Mouse (Mus musculus) CD8-positive naive resting alpha-beta T cell, adult 2 months (primary cell): ENCODE data around the gene Fam227a.
A peak's percentile ranks its signal among the peaks of the same experiment; 100 is the strongest.

Source experiments
- DNase-seq, 2 experiments: peaks; one replicate each; pipeline ENCODE4 v3.0.0; 2022; ENCODE audit warnings: low read depth in 2 of 2, low spot score in 2 of 2

Gene Fam227a

GRCm38 (mm10) chr15:79617135-79617534 is 41.6 kb downstream of the Fam227a start:
- no peak for DNase-seq

- DNase-seq = no peak
Measured at GRCm38 (mm10) chr15:79616729-79617128, 42.0 kb downstream of the Fam227a start.

DNA sequence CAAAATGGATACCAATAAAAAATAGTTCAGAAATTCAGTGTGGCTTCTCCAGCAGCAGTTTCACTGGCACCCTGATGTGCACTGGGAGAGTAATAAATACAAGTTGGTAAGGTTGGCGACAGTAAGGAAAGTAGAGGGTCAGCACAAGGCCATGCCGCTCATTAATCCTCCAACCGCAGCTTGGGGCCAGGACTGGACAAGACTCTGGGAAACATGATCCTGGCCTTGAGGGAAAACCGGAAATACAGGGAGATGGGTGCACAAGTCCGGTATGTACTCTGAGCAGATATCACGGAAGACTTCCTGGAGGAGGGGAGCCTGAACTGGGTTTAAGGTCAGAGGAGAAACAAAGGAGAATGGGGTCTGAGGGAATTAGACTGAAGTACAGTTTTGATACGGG is 43.3 kb downstream of the Fam227a start:
- no peak for DNase-seq

DNA sequence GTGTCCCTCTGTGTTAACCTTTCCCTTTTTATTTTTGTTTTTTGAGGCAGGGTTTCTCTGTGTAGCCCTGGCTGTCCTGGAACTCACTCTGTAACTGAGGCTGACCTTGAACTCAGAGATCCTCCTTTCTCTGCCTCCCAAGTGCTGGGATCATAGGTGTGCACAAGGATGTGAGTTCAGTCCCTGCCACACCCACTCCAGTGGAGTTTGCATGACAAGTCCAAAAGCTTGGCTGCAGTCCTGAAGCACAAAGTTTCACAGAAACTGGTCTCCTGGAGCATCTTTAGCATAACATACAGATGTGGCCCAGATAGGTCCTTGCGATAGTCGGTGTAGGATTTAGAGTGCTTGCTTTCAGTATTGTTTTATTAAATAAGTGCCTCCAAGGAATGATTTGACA is 49.5 kb downstream of the Fam227a start:
- DNase-seq = no peak

DNA sequence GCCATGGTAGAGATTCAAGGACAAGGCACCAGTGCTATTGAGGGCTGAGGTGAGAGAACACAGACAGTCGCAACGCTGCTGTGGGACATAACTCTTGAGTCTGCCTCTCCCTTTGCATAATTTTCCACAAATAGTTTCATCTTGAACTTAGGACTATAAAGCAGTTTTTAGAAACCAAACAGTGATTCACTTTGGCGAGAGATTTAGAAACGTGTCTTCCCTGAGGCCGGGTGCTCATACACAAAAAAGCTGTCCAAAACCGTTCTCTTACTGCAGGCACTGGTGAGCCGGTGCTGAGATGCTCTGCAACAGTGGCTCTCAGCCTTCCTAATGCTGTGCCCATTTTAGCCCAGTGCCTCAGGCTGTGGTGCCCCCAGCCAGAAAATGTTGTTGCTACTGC is 50.5 kb downstream of the Fam227a start:
- no peak for DNase-seq

GRCm38 (mm10) chr15:79607757-79608156 is 51.0 kb downstream of the Fam227a start:
- DNase-seq = no peak

- no peak for DNase-seq
Measured at GRCm38 (mm10) chr15:79606161-79606560, 52.6 kb downstream of the Fam227a start.

DNA sequence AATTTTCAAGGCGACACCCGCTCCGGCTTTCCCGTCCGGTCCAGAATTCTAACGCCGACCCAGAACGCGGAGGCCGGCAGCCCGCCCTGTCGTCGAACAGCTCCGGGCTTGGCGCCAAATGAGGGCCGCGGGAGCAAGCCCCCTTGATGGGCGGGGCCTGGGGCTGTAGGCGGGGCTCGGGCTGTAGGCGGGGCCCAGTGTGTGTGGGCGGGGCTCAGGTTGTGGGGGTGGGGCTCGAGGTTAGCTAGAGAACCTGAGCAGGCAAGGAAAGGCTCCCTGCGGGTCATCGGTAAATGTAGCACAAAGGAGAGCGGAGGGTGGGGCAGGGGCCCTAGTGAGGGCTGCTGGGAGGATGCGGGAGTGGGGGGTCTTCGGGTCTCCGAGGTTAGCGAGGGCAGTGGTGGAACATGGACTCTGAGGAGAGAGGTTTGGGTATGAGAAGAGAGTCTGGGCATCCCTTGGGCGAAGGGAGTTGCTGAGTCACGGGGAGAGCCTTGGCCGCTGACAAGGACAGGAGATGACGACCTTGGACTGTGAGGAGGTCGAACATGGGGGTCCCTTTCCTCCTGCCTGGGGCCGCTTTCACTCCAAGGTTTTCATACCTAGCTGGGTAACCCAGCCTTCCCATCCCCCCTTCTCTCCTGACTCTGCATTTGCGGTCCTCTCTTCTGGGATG is 53.6 kb downstream of the Fam227a start, which contains the start of gene Dmc1:
Gene Dmc1, minus strand, starts transcription at position 120 of the 676 bp plus-strand sequence.
- peak; percentile 7 to 27 for DNase-seq

- DNase-seq = no peak
Measured at GRCm38 (mm10) chr15:79600176-79600575, 58.6 kb downstream of the Fam227a start.

GRCm38 (mm10) chr15:79598715-79599114 is 60.0 kb downstream of the Fam227a start:
- DNase-seq = no peak

GRCm38 (mm10) chr15:79581581-79581980 is 77.2 kb downstream of the Fam227a start:
- DNase-seq = no peak

DNA sequence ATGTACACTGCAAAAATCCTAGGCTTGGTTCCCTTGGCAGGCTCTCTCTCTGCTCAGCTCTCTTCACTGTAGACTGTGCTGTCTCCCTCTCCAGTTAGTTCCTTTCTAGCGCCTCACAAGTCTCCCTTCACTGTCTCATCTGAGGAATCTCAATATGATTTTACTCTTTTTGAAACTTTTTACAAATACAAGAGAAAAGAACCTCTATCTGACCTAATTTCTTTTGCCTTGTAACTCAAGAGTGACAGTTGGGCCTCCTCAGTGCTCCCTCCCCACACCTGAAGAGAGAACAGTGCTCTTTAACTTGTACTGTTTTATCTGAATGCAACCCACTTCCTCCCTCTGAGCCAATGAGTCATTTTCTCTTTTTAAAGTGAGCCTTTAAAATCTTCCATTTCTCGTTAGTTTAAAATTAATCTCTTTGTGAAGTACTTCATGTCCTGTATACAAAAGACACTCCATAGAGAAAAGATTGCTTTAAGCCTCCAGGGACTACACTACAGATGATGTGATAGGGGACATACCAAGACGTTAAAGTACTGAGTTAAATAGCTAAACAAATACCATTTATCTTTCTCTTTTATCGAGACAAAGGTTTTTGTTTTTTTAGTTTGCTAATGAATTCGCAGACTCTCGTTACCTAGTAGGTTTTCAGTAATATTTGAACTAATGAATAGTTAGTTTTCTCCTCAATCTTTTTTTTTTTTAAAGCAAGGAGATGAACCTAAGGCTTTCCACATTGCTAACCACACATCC is 80.9 kb downstream of the Fam227a start:
- peak in 1 of 2 experiments; percentile 2 for DNase-seq

- no peak for DNase-seq
Measured at GRCm38 (mm10) chr15:79576947-79577346, 81.8 kb downstream of the Fam227a start.

DNA sequence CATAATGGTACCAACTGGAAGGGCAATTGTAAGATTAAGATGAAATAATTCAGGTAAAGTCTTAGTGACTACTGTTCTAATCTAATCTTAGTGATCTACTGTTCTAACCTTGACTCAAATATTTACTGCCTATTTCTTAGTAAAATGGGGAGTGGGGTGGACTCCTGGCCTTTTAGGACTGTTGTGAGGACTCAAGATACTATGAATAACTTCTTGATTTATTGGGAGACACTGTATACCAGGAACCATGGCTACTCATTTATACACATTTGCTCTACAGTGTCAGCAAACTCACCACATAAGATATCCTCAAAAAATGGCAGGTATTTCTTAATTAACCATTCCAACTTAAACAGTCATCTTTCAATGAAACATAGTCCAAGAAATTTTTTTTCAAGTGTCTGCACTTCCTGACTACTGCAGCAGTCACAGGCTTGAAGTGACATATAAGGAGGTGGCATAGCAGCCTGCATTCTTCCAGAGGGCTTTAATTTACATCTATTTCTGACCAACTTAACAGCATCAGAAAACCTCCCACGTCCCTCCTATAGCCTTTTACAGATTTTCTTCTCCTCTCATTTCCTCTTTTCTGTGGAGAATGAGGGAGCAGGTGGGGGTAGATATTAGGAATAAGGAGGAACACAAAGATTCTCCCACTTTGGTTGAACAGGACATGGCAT is 83.1 kb downstream of the Fam227a start:
- DNase-seq = no peak

DNA sequence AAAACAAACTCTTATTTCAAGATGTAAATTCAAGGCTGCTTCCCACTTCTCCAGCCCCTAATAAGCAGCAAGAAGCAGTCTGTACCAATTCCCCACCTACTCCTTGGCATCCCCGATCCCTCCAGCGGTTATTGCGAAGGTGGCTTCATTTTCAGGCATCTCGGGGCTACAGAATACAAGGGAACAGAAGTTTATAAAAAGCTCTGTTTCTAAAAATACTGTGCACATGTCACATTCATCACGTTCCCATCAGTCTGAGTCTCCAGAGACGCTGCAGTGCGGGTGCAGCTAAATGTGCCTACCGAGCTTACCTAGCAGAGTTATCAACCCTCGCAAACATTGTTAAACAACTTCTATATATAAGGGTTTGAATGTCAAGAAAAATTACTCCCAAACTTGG is 96.3 kb downstream of the Fam227a start:
- DNase-seq = no peak

GRCm38 (mm10) chr15:79559649-79560048 is 99.1 kb downstream of the Fam227a start:
- no peak for DNase-seq
